Mouse (Mus musculus): ENCODE measurements around the gene Nckipsd.

DNA sequence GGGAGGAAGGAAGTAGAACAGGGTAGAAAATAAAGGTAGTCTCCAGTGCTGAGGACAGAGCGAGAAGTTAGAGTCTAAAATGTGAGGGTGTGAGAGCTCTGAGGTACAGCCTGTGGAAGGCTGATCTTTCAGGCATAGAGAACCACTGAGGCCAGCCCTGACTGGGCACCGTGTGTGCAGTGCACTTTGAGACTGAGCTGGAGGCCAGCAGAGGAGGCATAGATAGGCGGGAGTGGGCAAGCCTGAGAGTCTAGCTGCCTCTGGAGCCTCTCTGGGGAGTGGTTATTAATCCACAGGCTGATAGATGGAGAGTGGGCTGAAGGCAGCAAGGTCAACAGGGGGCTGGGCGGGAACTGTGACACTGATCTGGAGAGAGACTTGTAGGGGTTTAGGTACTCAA, 26.3 kb upstream of the Nckipsd start:
- TF ChIP-seq POLR2A (IDR thresholded peaks at IDR 0.05; ENCODE audit: borderline replicate concordance, low read depth, low read length) (no peak), CTCF (IDR thresholded peaks at IDR 0.05; ENCODE audit: low read depth, low read length) (no peak)

All from bone marrow macrophage, adult 2 months (primary cell).